8 mouse cellular contexts compared by ENCODE assay signal in genomic region chr10:60105391-60106145, GRCm38 (mm10). TPM values are rescaled to one million over a fixed set of nuclear protein-coding genes. Genes with fewer than 3 reads are reported as not detected.
DNase-seq lines count a peak whose midpoint lies in the region; ATAC-seq and TF ChIP-seq lines count a peak whose summit lies in the region.

No protein-coding gene starts in this region.

- H3K4me3 ChIP-seq in E14TG2a.4 (replicated peaks; ENCODE audit: low read length) = peak overlapping the region; percentile 79
- peak overlapping the region; percentile 51 for H3K4me3 ChIP-seq in forebrain, embryonic 11.5 days (ENCODE audit: low read depth, low read length)

- peak; percentile 36 to 39 for DNase-seq in cerebellum, postnatal 10 days
- no peak for DNase-seq in cerebellum, adult 8-10 months
- DNase-seq in forebrain, embryonic 11.5 days (ENCODE audit: low spot score) = no peak
- no peak for DNase-seq in spleen, postnatal 10 days (ENCODE audit: low spot score in 2 of 2)
- DNase-seq in adrenal gland, postnatal 4 days (ENCODE audit: low spot score in 2 of 2) = no peak

- 16% methylated on average over 20 of the region's 20 CpGs for WGBS in forebrain, embryonic 11.5 days

- peak; percentile 34; the same call in 1 of the 2 replicates for ATAC-seq in forebrain, embryonic 11.5 days (replicated peaks; ENCODE audit: low FRiP score)
- ATAC-seq in megakaryocyte progenitor cell, adult 5-6 weeks (replicated peaks; ENCODE audit: poor library complexity) = peak; percentile 27; the same call in 1 of the 2 replicates
- ATAC-seq in granulocyte monocyte progenitor cell, adult 5-6 weeks (replicated peaks; ENCODE audit: poor library complexity, severe bottlenecking) = no peak

- peaks cover 64% of the 10 kb centered on the region for H3K27me3 ChIP-seq in E14TG2a.4 (ENCODE audit: insufficient read depth, low read length)
- peaks cover 21% of the 10 kb centered on the region for H3K27me3 ChIP-seq in forebrain, embryonic 11.5 days (ENCODE audit: control insufficient read depth, insufficient read depth, low read length)

- no peaks in the 10 kb centered on the region for H3K9me3 ChIP-seq in E14TG2a.4 (ENCODE audit: low read length)
- H3K9me3 ChIP-seq in forebrain, embryonic 11.5 days (ENCODE audit: control insufficient read depth, low read length) = no peaks in the 10 kb centered on the region

- peaks cover 41% of the 10 kb centered on the region for H3K4me1 ChIP-seq in E14TG2a.4 (replicated peaks; ENCODE audit: low read depth, low read length)
- H3K4me1 ChIP-seq in forebrain, embryonic 11.5 days (replicated peaks; ENCODE audit: control insufficient read depth, insufficient read depth, low read length) = peaks cover 22% of the 10 kb centered on the region; the same call in 1 of the 2 replicates

- no peak for TF ChIP-seq CTCF in E14TG2a.4 (conservative IDR thresholded peaks at IDR 0.05; ENCODE audit: low read length)

- H3K4me2 ChIP-seq in forebrain, embryonic 11.5 days (ENCODE audit: low read depth, low read length, severe bottlenecking) = peak overlapping the region; percentile 98

- H3K36me3 ChIP-seq in E14TG2a.4 (ENCODE audit: insufficient read depth, low read length) = no peaks in the 10 kb centered on the region
- no peaks in the 10 kb centered on the region for H3K36me3 ChIP-seq in forebrain, embryonic 11.5 days (ENCODE audit: control insufficient read depth, insufficient read depth, low read length)

- 0 out of 2 replicates have a peak overlapping the region, but pooled peaks have one; percentile 27 for H3K27ac ChIP-seq in forebrain, embryonic 11.5 days (ENCODE audit: low read depth, low read length)

- H3K9ac ChIP-seq in forebrain, embryonic 11.5 days (ENCODE audit: low read length) = peak overlapping the region; percentile 17; the same call in 1 of the 2 replicates

RNA-seq across cellular contexts. Expression of gene Spock2, which starts 0.5 kb away (rescaled TPM):
- 5.5 and 5.7 TPM in 2 replicates for polyA plus RNA-seq in forebrain, embryonic 11.5 days (2014; fragmentation: Nextera tagmentation; extraction: Ambion mirVana)
- total RNA-seq in megakaryocyte progenitor cell, adult 5-6 weeks (2015) = 0.02 TPM in 1 of 2 replicates, not detected in the other
- not detected in 2 replicates for total RNA-seq in megakaryocyte progenitor cell, adult 5-6 weeks (2017)
- total RNA-seq in adrenal gland, postnatal 4 days (2021) = 10 to 100 TPM; 43.4 to 47.2 TPM
- total RNA-seq in granulocyte monocyte progenitor cell, adult 5-6 weeks (2014; fragmentation: Nextera tagmentation) = 0.23 TPM in 1 of 2 replicates, not detected in the other
- not detected in 2 replicates for total RNA-seq in granulocyte monocyte progenitor cell, adult 5-6 weeks (2017)

Comparison
In these comparisons a context has a peak if more than half of its experiments do, and no peak if none do; other contexts are left out.
1. DNase-seq: peak in cerebellum, postnatal 10 days (2 of 2); none in cerebellum, adult 8-10 months (single experiment), forebrain, embryonic 11.5 days (single experiment), spleen, postnatal 10 days (0 of 2) and adrenal gland, postnatal 4 days (0 of 2).
2. RNA of gene Spock2, which starts 0.5 kb away (total RNA-seq): 43.4 to 47.2 TPM in adrenal gland, postnatal 4 days; 0.02 TPM in megakaryocyte progenitor cell, adult 5-6 weeks and 0.23 TPM in granulocyte monocyte progenitor cell, adult 5-6 weeks; every median in the first group is over 10 times any median in the second.